Mouse (Mus musculus) lung, adult 10 weeks (tissue): ENCODE results near the gene Slc17a6. TPM values are rescaled to one million over a fixed set of nuclear protein-coding genes. Genes with fewer than 3 reads are reported as not detected.

ENCODE experiments used
- polyA plus RNA-seq: library from polyadenylated mRNA; stranded (reverse); fragments of 350-450 nt; fragmentation: Illumina TruSeq; extraction: RNeasy Lipid Tissue Mini Kit (QIAGEN cat#74804); gene quantifications from one replicate; pipeline ENCODE4 v1.2.3, GENCODE M21; 2014; ENCODE audit warnings: low read depth, low replicate concordance; ENCODE audit not compliant: insufficient read depth

The Slc17a6 gene
- not detected for polyA plus RNA-seq

DNA sequence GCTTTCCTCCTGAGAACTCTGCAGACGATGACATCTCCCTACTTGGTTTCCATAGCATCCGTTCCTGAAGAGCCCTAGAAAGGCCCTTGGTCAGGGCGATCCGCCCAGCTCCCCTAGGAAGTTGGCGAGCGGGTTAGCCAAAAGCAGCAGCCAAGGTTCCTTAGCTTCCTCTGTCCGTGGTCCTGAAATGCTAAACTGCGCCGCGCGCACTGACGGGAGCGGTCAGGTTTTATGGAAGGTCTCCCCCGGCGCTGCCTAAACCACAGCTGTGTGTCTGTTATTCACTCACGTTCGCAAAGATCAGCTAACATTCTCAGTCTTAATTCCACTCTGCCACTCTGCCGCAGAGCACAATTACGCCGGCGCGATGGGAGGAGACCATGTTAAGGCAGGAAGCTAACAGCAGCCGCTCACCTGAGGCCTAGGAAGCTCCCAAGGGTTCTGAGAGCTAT is at the start of gene Slc17a6:
Gene Slc17a6 (plus strand): TSS at position 313 of the 452 bp plus-strand sequence.

Other genes starting within 250 kb of the Slc17a6 start
- gene Ano5, start 111.0 kb upstream of the Slc17a6 start, polyA plus RNA-seq: 0.24 TPM
- 2.3 TPM for gene Gas2, start 240.0 kb downstream of the Slc17a6 start, polyA plus RNA-seq
- gene Fancf, start 240.3 kb downstream of the Slc17a6 start, polyA plus RNA-seq: 2.4 TPM